Mouse (Mus musculus): ENCODE results near the gene Kif27. TPM values are rescaled to one million over a fixed set of nuclear protein-coding genes. Genes with fewer than 3 reads are reported as not detected.

Gene Kif27
- total and polyA plus RNA-seq, 3 experiments = 0.13 to 0.42 TPM; not detected in 1

GRCm38 (mm10) chr13:58309499-58309898, 49.4 kb downstream of the Kif27 start:
- no peak overlapping the region for H3K27ac ChIP-seq (ENCODE audit: control insufficient read depth, low read depth, low read length)
- H3K27me3 ChIP-seq (ENCODE audit: control insufficient read depth in 1 of 2, insufficient read depth in 2 of 2, low read length in 2 of 2) = no peaks in the 10 kb centered on the region
- no peak for DNase-seq (ENCODE audit: low read depth, low spot score)
- H3K9ac ChIP-seq (ENCODE audit: control insufficient read depth, low read depth, low read length, poor library complexity, severe bottlenecking) = no peak overlapping the region
- no peaks in the 10 kb centered on the region for H3K9me3 ChIP-seq (replicated peaks; ENCODE audit: insufficient read depth, low read length)
- no peaks in the 10 kb centered on the region for H3K79me2 ChIP-seq (ENCODE audit: control insufficient read depth, insufficient read depth, low read length, poor library complexity)
- H3K36me3 ChIP-seq (ENCODE audit: control insufficient read depth in 1 of 2, insufficient read depth in 2 of 2, low read length in 2 of 2) = peaks cover 0 to 19% of the 10 kb centered on the region in 2 experiments; a peak in 2 of 4 replicates
- H3K4me3 ChIP-seq (ENCODE audit: control insufficient read depth in 1 of 2, insufficient read depth in 1 of 2, low read depth in 2 of 2, low read length in 2 of 2) = no peak overlapping the region
- no peak for TF ChIP-seq POLR2AphosphoS2 (IDR thresholded peaks at IDR 0.05; ENCODE audit: low read length)
- TF ChIP-seq RAD21 (IDR thresholded peaks at IDR 0.05; ENCODE audit: low read depth, low read length) = no peak
- no peak for TF ChIP-seq GATA1 (IDR thresholded peaks at IDR 0.05; ENCODE audit: low read depth, low read length)
- TF ChIP-seq MXI1 (IDR thresholded peaks at IDR 0.05; ENCODE audit: low read depth, low read length) = no peak
- no peak for TF ChIP-seq NELFE (IDR thresholded peaks at IDR 0.05; ENCODE audit: low read depth, low read length)
- TF ChIP-seq ETS1 (IDR thresholded peaks at IDR 0.05; ENCODE audit: low read depth, low read length) = no peak
- TF ChIP-seq ZC3H11A (IDR thresholded peaks at IDR 0.05; ENCODE audit: low read depth, low read length) = no peak
- no peak for TF ChIP-seq MAFK (IDR thresholded peaks at IDR 0.05; ENCODE audit: borderline replicate concordance, low read depth, low read length)
- TF ChIP-seq SIN3A (IDR thresholded peaks at IDR 0.05; ENCODE audit: low read length) = no peak
- TF ChIP-seq SMC3 (IDR thresholded peaks at IDR 0.05; ENCODE audit: low read depth, low read length) = no peak
- no peak for TF ChIP-seq USF1 (IDR thresholded peaks at IDR 0.05; ENCODE audit: low read depth, low read length)
- TF ChIP-seq BHLHE40 (IDR thresholded peaks at IDR 0.05; ENCODE audit: borderline replicate concordance, low read depth, low read length) = no peak
- TF ChIP-seq ELF1 (IDR thresholded peaks at IDR 0.05; ENCODE audit: low read depth, low read length) = no peak
- no peak for TF ChIP-seq KAT2A (conservative IDR thresholded peaks at IDR 0.05; ENCODE audit: low read depth, low read length)
- TF ChIP-seq EP300 (IDR thresholded peaks at IDR 0.05; ENCODE audit: low read depth in 1 of 2, low read length in 2 of 2) = no peak
- H3K4me1 ChIP-seq (ENCODE audit: control insufficient read depth in 1 of 2, insufficient read depth in 2 of 2, low read length in 2 of 2) = peaks cover 19 to 22% of the 10 kb centered on the region in 2 experiments

GRCm38 (mm10) chr13:58307453-58307852, 51.5 kb downstream of the Kif27 start:
- no peak overlapping the region for H3K27ac ChIP-seq (ENCODE audit: control insufficient read depth, low read depth, low read length)
- no peak for DNase-seq (ENCODE audit: low read depth, low spot score)
- no peaks in the 10 kb centered on the region for H3K79me2 ChIP-seq (ENCODE audit: control insufficient read depth, insufficient read depth, low read length, poor library complexity)
- no peak overlapping the region for H3K4me3 ChIP-seq (ENCODE audit: control insufficient read depth in 1 of 2, insufficient read depth in 1 of 2, low read depth in 2 of 2, low read length in 2 of 2)
- no peak overlapping the region for H3K9ac ChIP-seq (ENCODE audit: control insufficient read depth, low read depth, low read length, poor library complexity, severe bottlenecking)
- H3K36me3 ChIP-seq (ENCODE audit: control insufficient read depth in 1 of 2, insufficient read depth in 2 of 2, low read length in 2 of 2) = peaks cover 0 to 4% of the 10 kb centered on the region in 2 experiments; a peak in 2 of 4 replicates
- no peak for TF ChIP-seq GABPA (IDR thresholded peaks at IDR 0.05; ENCODE audit: low read depth, low read length)
- TF ChIP-seq JUND (IDR thresholded peaks at IDR 0.05; ENCODE audit: low read depth, low read length) = no peak
- TF ChIP-seq MAFK (IDR thresholded peaks at IDR 0.05; ENCODE audit: borderline replicate concordance, low read depth, low read length) = 0 out of 2 replicates have a peak, but pooled peaks have one; percentile 60
- H3K4me1 ChIP-seq (ENCODE audit: control insufficient read depth in 1 of 2, insufficient read depth in 2 of 2, low read length in 2 of 2) = peaks cover 5 to 9% of the 10 kb centered on the region in 2 experiments
- H3K9me3 ChIP-seq (replicated peaks; ENCODE audit: insufficient read depth, low read length) = no peaks in the 10 kb centered on the region
- H3K27me3 ChIP-seq (ENCODE audit: control insufficient read depth in 1 of 2, insufficient read depth in 2 of 2, low read length in 2 of 2) = no peaks in the 10 kb centered on the region
